7 mouse cellular contexts compared by ENCODE assay signal in genomic region chr13:12210023-12210762, GRCm38 (mm10). TPM values are rescaled to one million over a fixed set of nuclear protein-coding genes. Genes with fewer than 3 reads are reported as not detected.
DNase-seq lines count a peak whose midpoint lies in the region; ATAC-seq and TF ChIP-seq lines count a peak whose summit lies in the region.

No protein-coding gene starts in this region.

- no peak overlapping the region for H3K9ac ChIP-seq in intestine, embryonic 16.5 days (ENCODE audit: low read depth, low read length)
- no peak overlapping the region for H3K9ac ChIP-seq in liver, postnatal 0 days (replicated peaks)

- no peak overlapping the region for H3K4me3 ChIP-seq in intestine, embryonic 16.5 days (ENCODE audit: low read length)
- no peak overlapping the region for H3K4me3 ChIP-seq in liver, postnatal 0 days (ENCODE audit: low read depth, low read length)

- 82% methylated on average over 10 of the region's 10 CpGs for WGBS in intestine, embryonic 16.5 days
- WGBS in liver, postnatal 0 days (ENCODE audit: insufficient replicate concordance): 76% methylated on average over 10 of the region's 10 CpGs

- no peak overlapping the region for H3K27ac ChIP-seq in intestine, embryonic 16.5 days (ENCODE audit: low read length)
- H3K27ac ChIP-seq in liver, postnatal 0 days (ENCODE audit: low read depth): no peak overlapping the region

- peak; percentile 12 for DNase-seq in 3134 (ENCODE audit: extremely low read depth, insufficient read length, low spot score)
- peak; percentile 63 for DNase-seq in CD4-positive helper T cell, adult 2 months (ENCODE audit: low read depth, low spot score)
- peak; percentile 55 for DNase-seq in c-Kit-negative CD71-positive TER-119-positive erythroid progenitor cells, embryonic 14.5 days (ENCODE audit: low read depth, low spot score)
- peak; percentile 21 for DNase-seq in gastrocnemius, postnatal 14 days
- DNase-seq in liver, postnatal 0 days: peak; percentile 52
- peak; percentile 30 for DNase-seq in retina, adult 2 months (ENCODE audit: low read depth, low spot score)

- no peaks in the 10 kb centered on the region for H3K9me3 ChIP-seq in intestine, embryonic 16.5 days (ENCODE audit: control insufficient read depth, low read length)
- no peaks in the 10 kb centered on the region for H3K9me3 ChIP-seq in liver, postnatal 0 days (ENCODE audit: low read length)

- intact Hi-C loops in gastrocnemius, postnatal 14 days (cut with DNase I; ENCODE audit: low total_unique reads): loop anchor here (5.0 to 10.0 kb wide), 2 partner anchors 62 to 185 kb away; partner anchors contain the start of gene Heatr1

- no peak for TF ChIP-seq EP300 in liver, postnatal 0 days (IDR thresholded peaks at IDR 0.05; ENCODE audit: low read depth)

- peak; percentile 96 for TF ChIP-seq CTCF in liver, postnatal 0 days (IDR thresholded peaks at IDR 0.05; ENCODE audit: low read depth)

- H3K4me1 ChIP-seq in intestine, embryonic 16.5 days (ENCODE audit: control insufficient read depth, insufficient read depth, low read length): no peaks in the 10 kb centered on the region
- no peaks in the 10 kb centered on the region for H3K4me1 ChIP-seq in liver, postnatal 0 days (ENCODE audit: insufficient read depth)

- H3K27me3 ChIP-seq in intestine, embryonic 16.5 days (replicated peaks; ENCODE audit: control insufficient read depth, insufficient read depth, low read length): no peaks in the 10 kb centered on the region
- H3K27me3 ChIP-seq in liver, postnatal 0 days (ENCODE audit: insufficient read depth, low read length): no peaks in the 10 kb centered on the region

- peak; percentile 46; the same call in 1 of the 2 replicates for ATAC-seq in intestine, embryonic 16.5 days
- ATAC-seq in liver, postnatal 0 days: 0 out of 2 replicates have a peak, but pooled peaks have one; percentile 19

- no peak overlapping the region for H3K4me2 ChIP-seq in intestine, embryonic 16.5 days (ENCODE audit: low read depth, low read length)
- H3K4me2 ChIP-seq in liver, postnatal 0 days (ENCODE audit: low read depth, low read length): no peak overlapping the region

- H3K36me3 ChIP-seq in intestine, embryonic 16.5 days (ENCODE audit: control insufficient read depth, insufficient read depth, low read length): 0 out of 2 replicates have a peak, but pooled peaks cover 3% of the 10 kb centered on the region
- H3K36me3 ChIP-seq in liver, postnatal 0 days (replicated peaks; ENCODE audit: insufficient read depth, low read length): peaks cover 31% of the 10 kb centered on the region

RNA-seq across cellular contexts. Expression of gene Mtr, which starts 47.7 kb away (rescaled TPM):
- total RNA-seq in gastrocnemius, postnatal 14 days (2021): 10 to 100 TPM; 18.1 TPM
- polyA plus RNA-seq in intestine, embryonic 16.5 days (2015; fragmentation: Nextera tagmentation; extraction: Ambion mirVana): 6.4 and 7.4 TPM in 2 replicates
- polyA plus RNA-seq in liver, postnatal 0 days (2015; fragmentation: Nextera tagmentation; extraction: Ambion mirVana): 3.2 and 4.1 TPM in 2 replicates

Comparison
In these comparisons a context has a peak if more than half of its experiments do, and no peak if none do; other contexts are left out.
1. DNase-seq: peak in every context shown above with its lines; median percentile 63 in CD4-positive helper T cell, adult 2 months; 55 in c-Kit-negative CD71-positive TER-119-positive erythroid progenitor cells, embryonic 14.5 days; 52 in liver, postnatal 0 days; 30 in retina, adult 2 months; 21 in gastrocnemius, postnatal 14 days; 12 in 3134.